Mouse (Mus musculus): ENCODE results near the gene Rinl. TPM values are rescaled to one million over a fixed set of nuclear protein-coding genes. Genes with fewer than 3 reads are reported as not detected.

The Rinl gene
- polyA plus RNA-seq, 1 experiment = 0.09 TPM

DNA sequence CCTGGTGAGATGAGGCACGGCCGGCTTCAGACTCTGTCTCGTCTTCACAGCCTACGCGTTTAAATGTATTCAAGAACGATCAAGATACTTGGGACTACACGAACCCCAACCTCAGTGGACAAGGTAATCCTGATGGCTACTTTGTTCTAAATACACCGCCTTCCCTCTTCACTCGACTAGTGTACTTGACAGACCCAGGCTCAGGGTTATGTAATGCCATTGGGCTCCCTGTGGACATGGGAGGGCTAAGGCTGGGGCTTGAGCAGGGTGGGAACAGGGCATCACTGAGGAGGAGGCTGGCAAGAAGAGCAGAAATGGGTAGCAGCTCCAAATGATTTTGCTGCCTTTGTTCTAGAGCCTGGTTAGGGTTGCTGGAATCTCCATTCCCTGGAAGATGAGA, 26.5 kb downstream of the Rinl start:
- H3K27me3 ChIP-seq (ENCODE audit: control insufficient read depth, insufficient read depth, insufficient read length) = no peaks in the 10 kb centered on the region
- H3K4me3 ChIP-seq (ENCODE audit: insufficient read depth, poor library complexity, severe bottlenecking) = no peak overlapping the region
- H3ac ChIP-seq (ENCODE audit: control insufficient read depth, insufficient read length, low read depth) = no peak overlapping the region
- H3K36me3 ChIP-seq (ENCODE audit: control insufficient read depth, insufficient read depth) = peaks cover 86% of the 10 kb centered on the region
- H3K79me3 ChIP-seq (ENCODE audit: low read depth) = peaks cover 75% of the 10 kb centered on the region
- TF ChIP-seq MYOG (IDR thresholded peaks at IDR 0.05; ENCODE audit: control insufficient read depth, extremely low read depth, insufficient read length) (no peak), MYOD1 (IDR thresholded peaks at IDR 0.05; ENCODE audit: control insufficient read depth, insufficient read length, low read depth) (no peak)
- H3K79me2 ChIP-seq (ENCODE audit: control insufficient read depth, insufficient read depth) = peaks cover 79% of the 10 kb centered on the region

GRCm38 (mm10) chr7:28816201-28816600, 27.4 kb downstream of the Rinl start:
- H3K36me3 ChIP-seq (ENCODE audit: control insufficient read depth, insufficient read depth) = peaks cover 95% of the 10 kb centered on the region
- no peaks in the 10 kb centered on the region for H3K27me3 ChIP-seq (ENCODE audit: control insufficient read depth, insufficient read depth, insufficient read length)
- TF ChIP-seq USF1 (IDR thresholded peaks at IDR 0.05; ENCODE audit: low read depth) = no peak
- no peak for TF ChIP-seq MYOG (IDR thresholded peaks at IDR 0.05; ENCODE audit: control insufficient read depth, extremely low read depth, insufficient read length)
- TF ChIP-seq MAX (IDR thresholded peaks at IDR 0.05) = no peak
- TF ChIP-seq CEBPB (IDR thresholded peaks at IDR 0.05; ENCODE audit: low read depth) = no peak
- no peak for TF ChIP-seq FOSL1 (IDR thresholded peaks at IDR 0.05; ENCODE audit: insufficient read depth, low read length, poor library complexity, severe bottlenecking)
- TF ChIP-seq MYOD1 (IDR thresholded peaks at IDR 0.05; ENCODE audit: control insufficient read depth, insufficient read length, low read depth) = no peak
- no peak for TF ChIP-seq CTCF (IDR thresholded peaks at IDR 0.05; ENCODE audit: control insufficient read depth, insufficient read depth, insufficient read length)
- peaks cover 75% of the 10 kb centered on the region for H3K79me3 ChIP-seq (ENCODE audit: low read depth)
- peaks cover 79% of the 10 kb centered on the region for H3K79me2 ChIP-seq (ENCODE audit: control insufficient read depth, insufficient read depth)
- no peak overlapping the region for H3ac ChIP-seq (ENCODE audit: control insufficient read depth, insufficient read length, low read depth)
- H3K4me3 ChIP-seq (ENCODE audit: insufficient read depth, poor library complexity, severe bottlenecking) = no peak overlapping the region

DNA sequence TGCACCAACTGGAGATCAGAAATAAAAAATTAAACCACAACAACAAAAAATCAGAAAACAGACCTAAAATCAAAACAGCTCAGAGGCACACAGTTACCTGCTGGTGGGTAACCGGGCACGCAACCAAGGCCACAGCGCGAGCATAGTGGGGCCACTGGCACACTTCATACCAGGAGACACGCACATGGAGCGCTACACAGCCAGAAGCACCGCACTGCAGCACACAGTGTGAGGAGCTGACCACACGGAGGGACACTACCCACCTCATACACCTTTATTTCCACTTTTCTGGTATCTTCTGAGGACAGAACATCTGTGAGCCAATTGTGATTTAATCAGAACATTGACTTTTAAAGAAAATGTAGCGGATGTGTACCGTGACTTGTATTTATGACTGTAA, 28.2 kb downstream of the Rinl start:
- H3K79me2 ChIP-seq (ENCODE audit: control insufficient read depth, insufficient read depth) = peaks cover 72% of the 10 kb centered on the region
- no peak overlapping the region for H3K4me3 ChIP-seq (ENCODE audit: insufficient read depth, poor library complexity, severe bottlenecking)
- no peaks in the 10 kb centered on the region for H3K27me3 ChIP-seq (ENCODE audit: control insufficient read depth, insufficient read depth, insufficient read length)
- H3K36me3 ChIP-seq (ENCODE audit: control insufficient read depth, insufficient read depth) = peaks cover 98% of the 10 kb centered on the region
- H3ac ChIP-seq (ENCODE audit: control insufficient read depth, insufficient read length, low read depth) = no peak overlapping the region
- TF ChIP-seq MYOD1 (IDR thresholded peaks at IDR 0.05; ENCODE audit: control insufficient read depth, insufficient read length, low read depth) = no peak
- no peak for TF ChIP-seq USF1 (IDR thresholded peaks at IDR 0.05; ENCODE audit: low read depth)
- no peak for TF ChIP-seq CEBPB (IDR thresholded peaks at IDR 0.05; ENCODE audit: low read depth)
- TF ChIP-seq MAX (IDR thresholded peaks at IDR 0.05) = no peak
- TF ChIP-seq CTCF (IDR thresholded peaks at IDR 0.05; ENCODE audit: control insufficient read depth, insufficient read depth, insufficient read length) = no peak
- TF ChIP-seq MYOG (IDR thresholded peaks at IDR 0.05; ENCODE audit: control insufficient read depth, extremely low read depth, insufficient read length) = no peak
- H3K79me3 ChIP-seq (ENCODE audit: low read depth) = peaks cover 69% of the 10 kb centered on the region

GRCm38 (mm10) chr7:28817524-28817923, 28.8 kb downstream of the Rinl start:
- Histone ChIP-seq H3K36me3 (ENCODE audit: control insufficient read depth, insufficient read depth) (peaks cover 98% of the 10 kb centered on the region), H3K79me3 (ENCODE audit: low read depth) (peaks cover 63% of the 10 kb centered on the region), H3K27me3 (ENCODE audit: control insufficient read depth, insufficient read depth, insufficient read length) (no peaks in the 10 kb centered on the region), H3ac (ENCODE audit: control insufficient read depth, insufficient read length, low read depth) (no peak overlapping the region), H3K4me3 (ENCODE audit: insufficient read depth, poor library complexity, severe bottlenecking) (no peak overlapping the region), H3K79me2 (ENCODE audit: control insufficient read depth, insufficient read depth) (peaks cover 66% of the 10 kb centered on the region)
- TF ChIP-seq MYOG (IDR thresholded peaks at IDR 0.05; ENCODE audit: control insufficient read depth, extremely low read depth, insufficient read length) (no peak), USF1 (IDR thresholded peaks at IDR 0.05; ENCODE audit: low read depth) (no peak), CTCF (IDR thresholded peaks at IDR 0.05; ENCODE audit: control insufficient read depth, insufficient read depth, insufficient read length) (no peak), MYOD1 (IDR thresholded peaks at IDR 0.05; ENCODE audit: control insufficient read depth, insufficient read length, low read depth) (no peak), CEBPB (IDR thresholded peaks at IDR 0.05; ENCODE audit: low read depth) (no peak), FOSL1 (IDR thresholded peaks at IDR 0.05; ENCODE audit: insufficient read depth, low read length, poor library complexity, severe bottlenecking) (no peak), MAX (IDR thresholded peaks at IDR 0.05) (no peak)

- TF ChIP-seq MAX (IDR thresholded peaks at IDR 0.05) (no peak), FOSL1 (IDR thresholded peaks at IDR 0.05; ENCODE audit: insufficient read depth, low read length, poor library complexity, severe bottlenecking) (no peak), MYOG (IDR thresholded peaks at IDR 0.05; ENCODE audit: control insufficient read depth, extremely low read depth, insufficient read length) (no peak), MYOD1 (IDR thresholded peaks at IDR 0.05; ENCODE audit: control insufficient read depth, insufficient read length, low read depth) (no peak), USF1 (IDR thresholded peaks at IDR 0.05; ENCODE audit: low read depth) (no peak), CEBPB (IDR thresholded peaks at IDR 0.05; ENCODE audit: low read depth) (no peak), CTCF (IDR thresholded peaks at IDR 0.05; ENCODE audit: control insufficient read depth, insufficient read depth, insufficient read length) (no peak)
These were observed 29.2 kb downstream of the Rinl start for GRCm38 (mm10) chr7:28817957-28818356.

GRCm38 (mm10) chr7:28818436-28818835, 29.7 kb downstream of the Rinl start:
- peaks cover 95% of the 10 kb centered on the region for H3K36me3 ChIP-seq (ENCODE audit: control insufficient read depth, insufficient read depth)
- no peak overlapping the region for H3K4me3 ChIP-seq (ENCODE audit: insufficient read depth, poor library complexity, severe bottlenecking)
- H3K79me3 ChIP-seq (ENCODE audit: low read depth) = peaks cover 54% of the 10 kb centered on the region
- no peak overlapping the region for H3ac ChIP-seq (ENCODE audit: control insufficient read depth, insufficient read length, low read depth)
- no peaks in the 10 kb centered on the region for H3K27me3 ChIP-seq (ENCODE audit: control insufficient read depth, insufficient read depth, insufficient read length)
- no peak for TF ChIP-seq USF1 (IDR thresholded peaks at IDR 0.05; ENCODE audit: low read depth)
- TF ChIP-seq MYOG (IDR thresholded peaks at IDR 0.05; ENCODE audit: control insufficient read depth, extremely low read depth, insufficient read length) = no peak
- no peak for TF ChIP-seq CTCF (IDR thresholded peaks at IDR 0.05; ENCODE audit: control insufficient read depth, insufficient read depth, insufficient read length)
- no peak for TF ChIP-seq MAX (IDR thresholded peaks at IDR 0.05)
- no peak for TF ChIP-seq MYOD1 (IDR thresholded peaks at IDR 0.05; ENCODE audit: control insufficient read depth, insufficient read length, low read depth)
- no peak for TF ChIP-seq FOSL1 (IDR thresholded peaks at IDR 0.05; ENCODE audit: insufficient read depth, low read length, poor library complexity, severe bottlenecking)
- TF ChIP-seq CEBPB (IDR thresholded peaks at IDR 0.05; ENCODE audit: low read depth) = no peak
- H3K79me2 ChIP-seq (ENCODE audit: control insufficient read depth, insufficient read depth) = peaks cover 57% of the 10 kb centered on the region

More at GRCm38 (mm10) chr7:28817957-28818356, 29.2 kb downstream of the Rinl start:
- Histone ChIP-seq H3K36me3 (ENCODE audit: control insufficient read depth, insufficient read depth) (peaks cover 98% of the 10 kb centered on the region), H3K4me3 (ENCODE audit: insufficient read depth, poor library complexity, severe bottlenecking) (no peak overlapping the region), H3K79me2 (ENCODE audit: control insufficient read depth, insufficient read depth) (peaks cover 62% of the 10 kb centered on the region), H3K27me3 (ENCODE audit: control insufficient read depth, insufficient read depth, insufficient read length) (no peaks in the 10 kb centered on the region), H3K79me3 (ENCODE audit: low read depth) (peaks cover 59% of the 10 kb centered on the region), H3ac (ENCODE audit: control insufficient read depth, insufficient read length, low read depth) (no peak overlapping the region)

All from C2C12 (cell line).